Comparison of ENCODE assay signal across 19 mouse cellular contexts in the genomic region with DNA sequence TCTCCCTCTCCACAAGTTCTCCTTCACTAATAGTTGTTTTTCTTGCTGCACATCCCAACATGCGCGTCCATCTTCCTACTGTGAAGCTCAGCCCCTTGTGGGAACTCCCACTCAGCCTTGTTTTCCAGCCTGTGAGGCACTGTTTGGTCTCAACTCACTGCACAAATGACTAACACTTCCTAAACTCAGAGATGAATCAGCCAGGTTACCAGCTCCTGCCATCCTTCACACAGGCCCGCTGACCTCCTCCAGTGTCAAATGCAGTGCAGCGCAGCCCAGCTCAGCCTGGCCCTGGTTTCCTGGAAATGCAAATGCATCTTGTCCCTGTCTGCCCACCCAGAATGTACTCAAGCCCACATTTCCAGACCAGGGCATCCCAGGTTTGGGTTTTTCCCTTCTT. TPM values are rescaled to one million over a fixed set of nuclear protein-coding genes. Genes with fewer than 3 reads are reported as not detected.
DNase-seq lines count a peak whose midpoint lies in the region; ATAC-seq lines count a peak whose summit lies in the region.
"Had no signal": no experiment of that assay in that cellular context is flagged by ENCODE, and none has a peak within 500 bp of the region (broad histone marks: within the 10 kb centered on the region; RNA-seq: fewer than 3 reads in every experiment).

No protein-coding gene starts in this region.

- H3K4me1 ChIP-seq in midbrain, embryonic 10.5 days = peaks cover 31% of the 10 kb centered on the region
- H3K4me1 ChIP-seq in midbrain, embryonic 13.5 days (replicated peaks) = peaks cover 26% of the 10 kb centered on the region
- no peaks in the 10 kb centered on the region for H3K4me1 ChIP-seq in liver, embryonic 11.5 days (replicated peaks; ENCODE audit: control insufficient read depth, insufficient read depth, low read length)
- H3K4me1 ChIP-seq in forebrain, embryonic 15.5 days = peaks cover 8% of the 10 kb centered on the region

- no peak for ATAC-seq in midbrain, embryonic 13.5 days
- no peak for ATAC-seq in liver, embryonic 11.5 days (replicated peaks; ENCODE audit: low FRiP score)
- no peak for ATAC-seq in forebrain, embryonic 15.5 days (replicated peaks)
- ATAC-seq: activated CD4-positive, CD25-positive, alpha-beta regulatory T cell, adult 4 months; forebrain, embryonic 13.5 days had no signal

- 44% methylated on average over 4 of the region's 4 CpGs for WGBS in midbrain, embryonic 10.5 days
- 40% methylated on average over 4 of the region's 4 CpGs for WGBS in midbrain, embryonic 13.5 days
- 44% methylated on average over 4 of the region's 4 CpGs for WGBS in liver, embryonic 11.5 days
- WGBS in forebrain, embryonic 15.5 days = 54% methylated on average over 4 of the region's 4 CpGs

- H3K9ac ChIP-seq in midbrain, embryonic 13.5 days (replicated peaks) = no peak overlapping the region
- no peak overlapping the region for H3K9ac ChIP-seq in liver, embryonic 11.5 days (ENCODE audit: low read depth, low read length)
- H3K9ac ChIP-seq in forebrain, embryonic 15.5 days (replicated peaks) = no peak overlapping the region
- H3K9ac ChIP-seq: forebrain, embryonic 13.5 days; lung, embryonic 14.5 days had no signal

- H3K27me3 ChIP-seq in midbrain, embryonic 10.5 days (ENCODE audit: low read depth, poor library complexity, severe bottlenecking) = peaks cover 37% of the 10 kb centered on the region
- H3K27me3 ChIP-seq in midbrain, embryonic 13.5 days = no peaks in the 10 kb centered on the region
- H3K27me3 ChIP-seq in liver, embryonic 11.5 days (replicated peaks; ENCODE audit: control insufficient read depth, insufficient read depth, low read length) = no peaks in the 10 kb centered on the region
- no peaks in the 10 kb centered on the region for H3K27me3 ChIP-seq in forebrain, embryonic 15.5 days

- H3K27ac ChIP-seq in midbrain, embryonic 10.5 days (replicated peaks) = peak overlapping the region; percentile 38; the same call in 1 of the 2 replicates
- no peak overlapping the region for H3K27ac ChIP-seq in midbrain, embryonic 13.5 days
- no peak overlapping the region for H3K27ac ChIP-seq in liver, embryonic 11.5 days (ENCODE audit: low read depth, low read length)
- no peak overlapping the region for H3K27ac ChIP-seq in forebrain, embryonic 15.5 days (replicated peaks)
- H3K27ac ChIP-seq: forebrain, embryonic 13.5 days had no signal

- no peak overlapping the region for H3K4me2 ChIP-seq in midbrain, embryonic 13.5 days (replicated peaks)
- no peak overlapping the region for H3K4me2 ChIP-seq in liver, embryonic 11.5 days
- H3K4me2 ChIP-seq in forebrain, embryonic 15.5 days (replicated peaks) = no peak overlapping the region
- H3K4me2 ChIP-seq: lung, embryonic 14.5 days had no signal

- peak; percentile 26 to 51 for DNase-seq in frontal cortex, adult 2 months (ENCODE audit: extremely low spot score in 1 of 2, low spot score in 1 of 2)
- no peak for DNase-seq in frontal cortex, postnatal 14 days (ENCODE audit: low spot score in 2 of 2)
- DNase-seq in midbrain, embryonic 10.5 days (ENCODE audit: low spot score) = peak; percentile 14
- DNase-seq in NIH3T3 (ENCODE audit: low read depth) = peak; percentile 71
- peak; percentile 17 to 22 for DNase-seq in left cerebral cortex, postnatal 36 days (ENCODE audit: low spot score in 2 of 2)
- no peak for DNase-seq in liver, embryonic 11.5 days (ENCODE audit: low spot score)
- DNase-seq: heart, postnatal 36 days; kidney, postnatal 25 days; lung, embryonic 14.5 days had no signal

- no peaks in the 10 kb centered on the region for H3K9me3 ChIP-seq in midbrain, embryonic 10.5 days (replicated peaks)
- H3K9me3 ChIP-seq in midbrain, embryonic 13.5 days = no peaks in the 10 kb centered on the region
- no peaks in the 10 kb centered on the region for H3K9me3 ChIP-seq in liver, embryonic 11.5 days (ENCODE audit: control insufficient read depth, low read length)
- no peaks in the 10 kb centered on the region for H3K9me3 ChIP-seq in forebrain, embryonic 15.5 days
- H3K9me3 ChIP-seq: forebrain, embryonic 13.5 days; neural tube, embryonic 13.5 days had no signal

- intact Hi-C loops in left cerebral cortex, postnatal 36 days (cut with DNase I) = loop anchor here (2.0 kb wide), 1 partner anchor 52 kb away; no protein-coding TSS in a partner anchor

- H3K36me3 ChIP-seq in midbrain, embryonic 10.5 days = no peaks in the 10 kb centered on the region
- H3K36me3 ChIP-seq in midbrain, embryonic 13.5 days = no peaks in the 10 kb centered on the region
- no peaks in the 10 kb centered on the region for H3K36me3 ChIP-seq in liver, embryonic 11.5 days (ENCODE audit: control insufficient read depth, insufficient read depth, low read length)
- no peaks in the 10 kb centered on the region for H3K36me3 ChIP-seq in forebrain, embryonic 15.5 days
- H3K36me3 ChIP-seq: neural tube, embryonic 13.5 days had no signal

- no peak overlapping the region for H3K4me3 ChIP-seq in midbrain, embryonic 10.5 days
- H3K4me3 ChIP-seq in midbrain, embryonic 13.5 days (replicated peaks) = no peak overlapping the region
- H3K4me3 ChIP-seq in liver, embryonic 11.5 days (ENCODE audit: low read depth, low read length) = no peak overlapping the region
- H3K4me3 ChIP-seq in forebrain, embryonic 15.5 days = no peak overlapping the region
- H3K4me3 ChIP-seq: forebrain, embryonic 13.5 days had no signal

RNA-seq across cellular contexts. Expression of a gene that starts 36.6 kb away (rescaled TPM):
- 0.06 and 0.12 TPM in 2 replicates for polyA plus RNA-seq in frontal cortex, adult 2 months (2012; rRNA removed)
- polyA plus RNA-seq in midbrain, embryonic 10.5 days (2016; fragmentation: Nextera tagmentation; extraction: Ambion mirVana) = 0.10 and 0.11 TPM in 2 replicates
- polyA plus RNA-seq in midbrain, embryonic 13.5 days (2015; fragmentation: Nextera tagmentation; extraction: Ambion mirVana) = 0.13 and 0.17 TPM in 2 replicates
- total RNA-seq in left cerebral cortex, postnatal 36 days (2021) = under 1 TPM in 1 of 2 experiments, not detected in 1; 0.62 TPM
- polyA plus RNA-seq in liver, embryonic 11.5 days (2014; fragmentation: Nextera tagmentation; extraction: Ambion mirVana) = 0.08 and 0.25 TPM in 2 replicates
- polyA plus RNA-seq in forebrain, embryonic 15.5 days (2015; fragmentation: Nextera tagmentation; extraction: Ambion mirVana) = 0.24 TPM in 1 of 2 replicates, not detected in the other
- polyA plus RNA-seq: spleen, adult 2 months had no signal

RNA-seq across cellular contexts. Expression of a gene that starts 55.3 kb away (rescaled TPM):
- polyA plus RNA-seq in frontal cortex, adult 2 months (2012; rRNA removed) = 11.0 and 14.8 TPM in 2 replicates
- polyA plus RNA-seq in midbrain, embryonic 10.5 days (2016; fragmentation: Nextera tagmentation; extraction: Ambion mirVana) = 9.9 TPM in 2 replicates
- polyA plus RNA-seq in midbrain, embryonic 13.5 days (2015; fragmentation: Nextera tagmentation; extraction: Ambion mirVana) = 3.3 TPM in 2 replicates
- 10 to 100 TPM; 12.7 to 13.3 TPM for total RNA-seq in left cerebral cortex, postnatal 36 days (2021)
- 7.8 and 8.5 TPM in 2 replicates for polyA plus RNA-seq in liver, embryonic 11.5 days (2014; fragmentation: Nextera tagmentation; extraction: Ambion mirVana)
- 5.1 and 5.3 TPM in 2 replicates for polyA plus RNA-seq in forebrain, embryonic 15.5 days (2015; fragmentation: Nextera tagmentation; extraction: Ambion mirVana)
- total RNA-seq: granulocyte monocyte progenitor cell, adult 5-6 weeks had no signal

RNA-seq across cellular contexts. Expression of a gene that starts 56.7 kb away (rescaled TPM):
- polyA plus RNA-seq in frontal cortex, adult 2 months (2012; rRNA removed) = not detected in 2 replicates
- polyA plus RNA-seq in midbrain, embryonic 10.5 days (2016; fragmentation: Nextera tagmentation; extraction: Ambion mirVana) = not detected in 2 replicates
- not detected in 2 replicates for polyA plus RNA-seq in midbrain, embryonic 13.5 days (2015; fragmentation: Nextera tagmentation; extraction: Ambion mirVana)
- not detected for total RNA-seq in left cerebral cortex, postnatal 36 days (2021)
- not detected in 2 replicates for polyA plus RNA-seq in liver, embryonic 11.5 days (2014; fragmentation: Nextera tagmentation; extraction: Ambion mirVana)
- polyA plus RNA-seq in forebrain, embryonic 15.5 days (2015; fragmentation: Nextera tagmentation; extraction: Ambion mirVana) = not detected in 2 replicates
- total RNA-seq: granulocyte monocyte progenitor cell, adult 5-6 weeks; heart, postnatal 36 days; left cerebral cortex, postnatal 14 days had no signal
- polyA plus RNA-seq: activated CD4-positive, CD25-positive, alpha-beta regulatory T cell, adult 4 months; embryonic facial prominence, embryonic 11.5 days; forebrain, embryonic 13.5 days; lung, embryonic 14.5 days; neural tube, embryonic 13.5 days; spleen, adult 2 months; thymus, postnatal 0 days had no signal

Comparison
In these comparisons a context has a peak if more than half of its experiments do, and no peak if none do; other contexts are left out.
1. DNase-seq: peak in frontal cortex, adult 2 months (2 of 2), midbrain, embryonic 10.5 days (single experiment), NIH3T3 (single experiment) and left cerebral cortex, postnatal 36 days (2 of 2); none in frontal cortex, postnatal 14 days (0 of 2) and liver, embryonic 11.5 days (single experiment).